Mouse (Mus musculus) ovary, postnatal 14 days (tissue): ENCODE results near the gene Phlda2.
A peak's percentile ranks its signal among the peaks of the same experiment; 100 is the strongest.

ENCODE experiments used
- DNase-seq: peaks from one replicate; pipeline ENCODE4 v3.0.0; 2022; ENCODE audit warnings: low spot score

The Phlda2 gene

DNA sequence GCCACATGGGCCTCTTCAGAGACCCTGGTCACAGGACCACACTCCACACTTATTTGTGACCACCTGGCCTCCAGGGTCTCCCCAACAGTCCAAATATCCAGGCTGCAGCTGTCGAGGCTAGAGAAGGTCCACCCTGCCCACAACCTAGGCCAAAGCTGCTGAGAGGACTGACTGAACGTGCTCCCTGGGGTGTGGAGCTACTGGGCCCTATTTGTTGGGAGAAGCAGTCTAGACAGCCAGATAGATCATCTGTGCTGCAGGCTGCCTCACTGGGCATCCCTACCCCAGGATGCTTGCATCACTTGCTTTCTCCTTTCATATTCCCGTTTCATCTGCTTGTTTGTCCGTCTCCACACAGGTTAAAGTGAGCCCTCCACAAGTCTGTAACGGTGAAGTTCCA lies 40.4 kb downstream of the Phlda2 start:
- no peak for DNase-seq

DNA sequence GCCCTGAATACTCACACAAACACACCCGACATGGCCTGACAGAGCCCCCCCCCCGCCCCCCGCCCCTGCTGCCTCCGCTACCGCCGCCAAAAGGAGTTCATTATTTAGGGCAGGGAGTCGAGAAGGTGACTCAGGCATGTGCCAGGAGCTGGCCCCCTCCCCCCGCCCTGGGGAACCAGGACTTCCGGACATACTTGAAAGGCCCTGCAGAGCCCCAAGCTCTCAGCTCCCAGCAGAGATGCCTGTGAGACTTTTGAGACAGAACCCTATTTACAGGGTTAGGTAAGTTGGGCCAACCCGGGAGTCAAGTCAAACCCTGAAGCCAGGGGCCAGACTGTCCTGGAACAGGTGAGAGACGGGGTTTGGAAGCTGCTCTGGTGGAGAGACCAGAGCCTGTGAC lies 41.0 kb downstream of the Phlda2 start:
- no peak for DNase-seq

DNA sequence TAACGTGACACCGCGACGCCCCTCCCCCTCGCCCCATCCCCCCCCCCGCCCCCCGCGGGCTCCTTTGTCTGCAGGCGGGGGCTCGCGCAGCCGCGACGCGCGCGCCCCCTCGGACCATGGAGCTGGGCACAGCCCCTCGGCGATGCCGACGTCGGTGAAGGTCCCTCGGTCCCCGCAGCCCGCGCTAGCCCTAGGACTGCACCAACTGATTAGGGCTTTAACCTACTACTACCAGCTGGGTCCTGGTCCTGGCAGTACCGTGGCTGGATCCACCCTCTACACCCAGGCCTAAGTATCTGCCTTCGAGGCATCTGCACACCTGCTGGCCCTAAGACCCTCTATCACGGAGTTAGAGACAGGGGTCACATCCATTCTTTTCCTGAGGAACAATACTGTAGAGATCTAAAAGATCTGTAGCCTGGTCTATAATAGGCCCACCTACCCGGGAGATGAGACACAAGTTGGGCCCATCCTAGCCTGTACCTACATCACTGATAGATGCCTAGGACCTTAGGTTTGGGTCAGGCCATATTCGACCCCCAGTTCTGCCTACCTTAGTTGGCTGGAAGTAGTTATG lies 41.6 kb downstream of the Phlda2 start:
- DNase-seq, result no peak

DNA sequence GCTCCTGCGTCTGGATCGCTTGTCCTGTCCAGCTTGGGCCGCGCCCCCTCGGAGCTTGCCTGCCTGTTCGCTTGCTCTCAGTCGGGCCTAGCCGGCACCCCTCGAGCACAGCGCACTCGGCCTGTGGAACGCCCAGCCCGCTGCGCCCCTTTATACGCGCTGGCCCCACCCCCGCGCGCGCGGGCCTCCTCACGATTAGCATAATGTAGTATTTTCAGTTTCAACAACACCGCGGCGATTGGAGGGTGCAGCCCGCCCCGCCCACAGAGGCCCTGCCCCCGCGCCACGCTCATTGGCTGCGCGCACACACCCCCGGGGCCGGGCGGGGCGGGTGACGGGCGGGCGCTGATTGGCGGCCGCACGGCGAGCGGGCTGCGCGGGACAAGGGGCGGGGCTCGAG lies 42.1 kb downstream of the Phlda2 start, which contains the start of gene Cdkn1c:
TSS of gene Cdkn1c (minus strand) at position 177 of the 400 bp plus-strand sequence.
- DNase-seq, result peak; percentile 79

DNA sequence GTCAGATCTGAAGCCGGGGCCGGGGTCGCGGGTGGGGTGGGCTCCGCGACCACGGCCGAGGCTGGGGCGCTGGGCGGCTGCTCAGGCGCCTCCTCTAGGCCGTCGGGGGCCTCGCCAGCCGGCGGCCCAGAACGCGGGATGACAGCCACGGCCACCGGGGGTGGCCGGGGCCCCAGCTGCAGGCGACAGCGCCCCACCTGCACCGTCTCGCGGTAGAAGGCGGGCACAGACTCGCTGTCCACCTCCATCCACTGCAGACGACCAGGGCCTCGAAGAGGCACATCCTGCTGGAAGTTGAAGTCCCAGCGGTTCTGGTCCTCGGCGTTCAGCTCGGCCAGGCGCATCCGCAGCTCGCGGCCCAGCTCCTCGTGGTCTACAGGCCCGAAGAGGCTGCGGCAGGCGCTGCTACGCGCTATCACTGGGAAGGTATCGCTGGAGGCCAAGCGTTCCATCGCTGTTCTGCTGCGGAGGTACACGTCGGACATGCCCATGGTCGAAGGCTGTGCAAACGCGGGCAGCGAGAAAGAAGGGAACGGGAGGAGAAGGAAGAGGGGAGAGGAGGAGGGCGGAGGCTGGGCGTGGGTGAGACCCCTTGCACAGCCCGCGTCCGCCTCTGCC lies 42.6 kb downstream of the Phlda2 start:
- DNase-seq, result no peak

DNA sequence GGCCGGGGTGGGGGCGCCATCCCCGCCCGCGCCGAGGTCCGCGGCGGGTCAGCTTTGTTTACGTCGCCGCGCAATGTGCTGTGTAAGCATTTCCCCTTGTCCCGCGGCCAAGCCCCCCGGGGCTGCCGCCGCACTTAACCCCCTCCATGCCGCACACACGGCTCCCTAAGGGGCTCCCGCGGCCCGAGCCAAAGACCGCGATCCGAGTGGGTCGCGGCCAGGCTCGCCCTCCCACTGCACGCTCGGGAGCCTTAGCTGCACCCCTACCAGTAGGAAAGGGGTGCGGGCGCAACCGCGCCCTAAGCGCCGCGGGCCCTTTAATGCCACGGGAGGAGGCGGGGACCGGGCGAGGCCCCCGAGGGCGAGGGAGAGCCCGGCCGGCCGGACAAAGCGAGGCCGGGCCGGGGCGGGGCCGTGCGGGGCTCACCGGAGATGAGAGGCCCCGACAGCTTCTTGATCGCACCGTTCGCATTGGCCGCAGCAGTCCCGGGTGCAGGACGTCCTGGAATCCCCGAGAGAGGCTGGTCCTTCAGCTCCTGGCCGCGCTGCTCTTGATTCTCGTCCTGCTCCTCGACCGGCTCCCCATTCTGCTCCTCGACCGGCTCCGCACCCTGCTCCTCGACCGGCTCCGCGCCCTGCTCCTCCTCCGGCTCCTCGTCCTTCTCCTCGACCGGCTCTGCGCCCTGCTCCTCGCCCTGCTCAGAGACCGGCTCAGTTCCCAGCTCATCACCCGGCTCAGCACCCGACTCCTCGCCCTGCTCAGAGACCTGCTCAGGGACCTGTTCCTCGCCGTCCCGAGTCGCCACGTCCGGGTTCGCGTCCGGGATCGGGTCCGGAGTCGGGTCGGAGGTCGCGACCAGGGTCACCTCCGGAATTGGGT lies 43.4 kb downstream of the Phlda2 start:
- DNase-seq, result no peak

DNA sequence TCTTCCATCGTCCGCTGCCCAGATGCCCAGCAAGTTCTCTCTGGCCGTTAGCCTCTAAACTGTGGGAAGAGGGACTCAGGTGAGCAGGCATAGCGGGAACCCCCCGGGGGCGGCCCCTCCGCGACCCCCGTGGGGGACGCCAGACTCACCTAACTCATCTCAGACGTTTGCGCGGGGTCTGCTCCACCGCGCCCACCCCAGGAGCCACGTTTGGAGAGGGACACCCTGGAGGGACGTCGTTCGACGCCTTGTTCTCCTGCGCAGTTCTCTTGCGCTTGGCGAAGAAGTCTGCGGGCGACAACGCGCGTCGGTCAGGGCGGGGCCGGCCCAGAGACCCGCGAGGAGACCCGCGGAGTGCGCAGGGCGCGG lies 44.0 kb downstream of the Phlda2 start:
- no peak for DNase-seq
